Mouse (Mus musculus) forebrain, postnatal 0 days (tissue): Measurements from ENCODE around the gene Myh9. TPM values are rescaled to one million over a fixed set of nuclear protein-coding genes. Genes with fewer than 3 reads are reported as not detected.

ENCODE experiments used
- ATAC-seq: fragments of 200-750 bp; cut with Nextera tagmentation; 2 replicates; pipeline ENCODE4 v1.8.0; 2017; ENCODE audit warnings: mild to moderate bottlenecking, moderate library complexity
- DNase-seq: peaks from one replicate; pipeline ENCODE4 v3.0.0-alpha.2; 2015
- H3K27ac ChIP-seq: fragments of 300-500 bp; sonication (generic); 2 replicates; pipeline ENCODE4 v1.5.1; 2014; ENCODE audit warnings: low read depth, mild to moderate bottlenecking, antibody characterized with exemption, low read length, moderate library complexity, mixed read lengths
- H3K27me3 ChIP-seq: fragments of 300-500 bp; sonication (generic); 2 replicates; pipeline ENCODE4 v1.6.1; 2014; ENCODE audit warnings: mild to moderate bottlenecking, low read length, mixed read lengths; ENCODE audit not compliant: insufficient read depth
- H3K36me3 ChIP-seq: fragments of 300-500 bp; sonication (generic); 2 replicates; pipeline ENCODE4 v1.6.1; 2014; ENCODE audit warnings: mild to moderate bottlenecking, moderate library complexity; ENCODE audit not compliant: insufficient read depth
- H3K4me1 ChIP-seq: fragments of 300-500 bp; sonication (generic); 2 replicates; pipeline ENCODE4 v1.6.1; 2014; ENCODE audit warnings: antibody characterized with exemption; ENCODE audit not compliant: insufficient read depth
- H3K4me2 ChIP-seq: fragments of 300-500 bp; sonication (generic); 2 replicates; pipeline ENCODE4 v1.6.1; 2014; ENCODE audit warnings: low read depth, mild to moderate bottlenecking, moderate library complexity
- H3K4me3 ChIP-seq: fragments of 300-500 bp; sonication (generic); 2 replicates; pipeline ENCODE4 v1.5.1; 2014; ENCODE audit warnings: low read depth, low read length, mixed read lengths
- H3K9ac ChIP-seq: fragments of 300-500 bp; sonication (generic); 2 replicates; pipeline ENCODE4 v1.6.1; 2014; ENCODE audit warnings: mild to moderate bottlenecking
- H3K9me3 ChIP-seq: fragments of 300-500 bp; sonication (generic); 2 replicates; pipeline ENCODE4 v1.6.1; 2016; ENCODE audit warnings: low read length
- CTCF ChIP-seq: sonication (generic); IDR thresholded peaks from 2 replicates; pipeline ENCODE4 v1.5.1; 2016; ENCODE audit warnings: antibody characterized with exemption, control low read depth, low read depth
- WGBS: fragments of 180-500 bp; shearing (Covaris S2); extraction: QIAGEN DNeasy Blood & Tissue Kit; methylation state at CpG from one replicate; pipeline ENCODE4 v1.1.7; 2014; 5-methylcytosine and 5-hydroxymethylcytosine counted together
- polyA plus RNA-seq: library from polyadenylated mRNA; unstranded; fragments of >200 nt; fragmentation: Nextera tagmentation; extraction: Ambion mirVana; gene quantifications from 2 replicates; pipeline ENCODE4 v1.2.1, GENCODE M21; 2015
- total RNA-seq: library from RNA; depleted of rRNA; stranded (reverse); fragments of >200 nt; gene quantifications from 2 replicates; pipeline ENCODE4 v1.2.3, GENCODE M21; 2014

Gene Myh9
- total and polyA plus RNA-seq, 2 experiments from 2014 or later, result 7.2 to 35.2 TPM

DNA sequence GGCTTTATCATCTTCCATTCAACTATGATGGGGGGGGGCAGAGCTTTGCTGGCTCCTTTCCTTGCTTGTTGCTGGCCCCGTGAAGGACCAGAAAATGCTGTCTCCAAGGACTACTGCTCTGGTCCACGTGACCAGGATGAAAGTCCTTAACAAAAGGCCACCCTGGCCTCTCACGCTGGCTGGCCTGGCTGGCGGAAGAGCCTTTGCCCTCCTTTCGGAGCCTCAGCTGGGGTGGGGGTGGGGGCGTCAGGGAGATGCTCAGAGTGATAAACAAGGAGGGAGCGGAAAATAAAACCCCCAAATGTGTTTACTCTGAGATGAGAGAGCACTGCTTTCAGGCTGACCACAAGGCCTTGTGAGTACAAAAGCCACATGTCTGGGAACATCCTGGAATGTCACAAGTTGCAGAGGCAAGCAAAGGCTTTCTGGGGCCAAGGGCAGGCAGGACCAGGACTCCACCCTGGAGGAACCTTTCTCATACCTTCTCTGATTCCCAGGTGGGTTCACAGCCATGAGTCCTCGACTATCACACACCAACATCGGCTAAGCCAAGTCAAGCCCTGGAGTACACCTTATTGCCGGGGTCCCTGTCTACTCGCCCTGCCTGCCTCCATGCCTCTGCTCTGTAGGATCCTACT is 24.7 kb upstream of the Myh9 start:
- no peak for DNase-seq
- ATAC-seq, result no peak
- H3K4me2 ChIP-seq, result no peak overlapping the region
- H3K36me3 ChIP-seq, result no peaks in the 10 kb centered on the region
- H3K9ac ChIP-seq, result no peak overlapping the region
- WGBS, result 44% methylated on average over 11 of the region's 11 CpGs
- no peak overlapping the region for H3K27ac ChIP-seq
- no peak overlapping the region for H3K4me3 ChIP-seq
- H3K9me3 ChIP-seq, result no peaks in the 10 kb centered on the region
- no peaks in the 10 kb centered on the region for H3K4me1 ChIP-seq
- no peak for TF ChIP-seq CTCF
- no peaks in the 10 kb centered on the region for H3K27me3 ChIP-seq

DNA sequence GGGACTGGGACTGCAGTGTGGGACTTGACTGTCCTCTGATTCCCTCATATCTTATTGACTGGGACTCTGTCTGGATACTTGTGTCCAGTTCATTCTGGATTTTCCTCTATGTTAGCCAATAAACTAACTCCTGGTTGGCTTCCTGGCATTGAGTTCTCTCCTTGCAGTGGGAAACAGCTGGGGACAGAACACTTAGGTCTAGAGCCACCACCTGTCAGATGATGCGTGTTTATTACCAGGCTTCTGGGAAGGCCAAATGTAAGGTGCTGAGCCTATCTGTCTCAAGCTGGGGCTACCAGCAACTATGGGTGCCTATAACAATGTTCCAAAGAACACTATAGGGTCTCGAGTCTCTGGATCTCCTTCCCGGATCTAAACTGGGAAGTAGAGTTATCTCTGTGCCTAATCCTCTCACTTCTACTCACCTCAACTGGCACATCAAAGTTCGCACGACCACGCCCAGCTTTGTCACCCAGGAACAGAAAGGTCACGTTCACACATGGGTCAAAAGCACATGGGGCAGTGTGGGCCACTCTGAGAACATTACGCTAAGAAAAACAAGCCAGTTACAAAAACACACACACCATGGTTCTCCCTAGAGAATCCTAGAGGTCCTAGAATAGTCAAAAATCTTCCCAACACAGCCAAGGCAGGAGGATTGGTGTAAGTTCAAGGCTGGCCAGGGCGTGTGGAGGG is 22.2 kb upstream of the Myh9 start:
- H3K27ac ChIP-seq, result no peak overlapping the region
- no peaks in the 10 kb centered on the region for H3K36me3 ChIP-seq
- no peaks in the 10 kb centered on the region for H3K27me3 ChIP-seq
- no peaks in the 10 kb centered on the region for H3K4me1 ChIP-seq
- 91% methylated on average over 9 of the region's 9 CpGs for WGBS
- ATAC-seq (no peak), DNase-seq (no peak)
- TF ChIP-seq CTCF, result no peak
- H3K9me3 ChIP-seq, result no peaks in the 10 kb centered on the region
- H3K4me3 ChIP-seq, result no peak overlapping the region
- H3K9ac ChIP-seq, result no peak overlapping the region
- no peak overlapping the region for H3K4me2 ChIP-seq

DNA sequence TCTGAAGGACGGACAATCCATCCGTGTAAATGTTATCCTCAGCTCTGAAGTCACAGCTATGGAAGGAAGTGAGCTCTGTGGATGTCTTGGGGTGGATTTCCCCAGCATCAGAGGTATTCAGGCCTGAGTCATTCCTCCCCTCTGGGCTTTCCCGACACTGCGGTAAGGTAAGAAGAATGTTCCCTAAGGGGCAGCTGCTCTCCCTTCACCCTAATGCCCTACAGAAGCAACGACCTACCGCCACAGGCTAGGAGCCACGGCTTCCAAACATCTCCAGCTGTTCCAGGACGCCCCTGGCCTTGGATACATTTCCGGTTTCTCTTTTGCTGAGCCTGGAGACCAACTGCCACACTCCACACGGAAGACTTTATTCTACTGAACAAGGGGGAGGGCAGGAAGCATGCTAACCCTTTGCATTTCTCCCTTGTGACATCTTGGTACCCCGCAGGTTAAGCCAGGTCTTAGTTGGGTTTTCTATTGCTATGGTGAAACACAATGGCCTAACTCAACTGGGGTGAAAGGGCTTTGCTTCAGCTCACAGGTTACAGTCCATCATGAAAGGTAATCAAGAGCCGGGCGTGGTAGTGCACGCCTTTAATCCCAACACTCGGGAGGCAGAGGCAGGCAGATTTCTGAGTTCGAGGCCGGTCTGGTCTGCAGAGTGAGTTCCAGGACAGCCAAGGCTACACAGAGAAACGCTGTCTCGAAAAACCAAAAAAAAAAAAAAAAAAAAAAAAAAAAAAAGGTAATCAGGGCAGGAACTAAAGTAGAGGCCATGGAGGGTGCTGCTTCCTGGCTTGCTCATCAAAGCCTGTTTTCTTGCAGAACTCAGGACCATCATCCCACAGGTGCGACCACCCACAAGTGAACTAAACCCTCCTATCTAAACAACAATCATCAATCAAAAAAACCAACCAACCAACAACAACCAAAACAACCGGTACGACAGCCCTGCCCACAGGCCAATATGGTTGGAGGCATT is 21.3 kb upstream of the Myh9 start:
- 89% methylated on average over 22 of the region's 22 CpGs for WGBS
- no peak overlapping the region for H3K4me2 ChIP-seq
- no peak for ATAC-seq

DNA sequence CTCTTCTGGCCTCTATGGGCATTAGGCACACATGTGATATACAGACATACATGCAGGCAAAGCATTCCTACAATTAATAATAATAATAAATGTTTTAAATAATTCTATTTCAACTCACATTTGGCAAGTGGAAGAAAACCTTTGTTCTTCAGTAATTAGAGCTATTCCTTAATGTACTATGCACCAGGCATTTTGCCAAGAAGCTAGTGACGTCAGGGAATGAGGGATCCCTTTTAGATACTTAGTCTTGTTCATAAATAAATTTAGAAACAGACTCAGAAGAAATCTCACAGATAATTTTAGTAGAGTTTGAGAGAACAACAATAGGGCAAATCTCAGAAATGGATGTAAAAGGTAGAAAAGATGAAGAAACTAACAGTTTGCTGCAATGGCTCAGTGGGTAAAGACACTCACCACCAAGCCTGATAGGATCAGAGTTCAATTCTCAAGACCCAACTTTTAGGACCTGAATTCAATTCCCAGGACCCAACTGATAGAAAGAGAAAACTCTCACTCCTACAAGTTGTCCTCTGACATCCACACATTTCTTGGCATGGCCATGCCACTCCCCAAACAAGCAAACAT is 18.2 kb upstream of the Myh9 start:
- 22% methylated on average over 1 of the region's 1 CpGs for WGBS
- H3K4me2 ChIP-seq, result no peak overlapping the region
- DNase-seq, result peak; percentile 45
- no peak for TF ChIP-seq CTCF
- no peak overlapping the region for H3K9ac ChIP-seq
- H3K9me3 ChIP-seq, result no peaks in the 10 kb centered on the region
- no peaks in the 10 kb centered on the region for H3K36me3 ChIP-seq
- no peaks in the 10 kb centered on the region for H3K4me1 ChIP-seq
- no peak for ATAC-seq
- no peak overlapping the region for H3K27ac ChIP-seq
- no peak overlapping the region for H3K4me3 ChIP-seq
- H3K27me3 ChIP-seq, result no peaks in the 10 kb centered on the region

More for the DNA sequence above, 21.3 kb upstream of the Myh9 start:
- H3K27me3 ChIP-seq, result no peaks in the 10 kb centered on the region
- H3K4me1 ChIP-seq, result no peaks in the 10 kb centered on the region
- no peak overlapping the region for H3K4me3 ChIP-seq
- no peaks in the 10 kb centered on the region for H3K9me3 ChIP-seq
- H3K27ac ChIP-seq, result no peak overlapping the region
- H3K9ac ChIP-seq, result no peak overlapping the region
- TF ChIP-seq CTCF, result no peak
- DNase-seq, result no peak
- no peaks in the 10 kb centered on the region for H3K36me3 ChIP-seq

DNA sequence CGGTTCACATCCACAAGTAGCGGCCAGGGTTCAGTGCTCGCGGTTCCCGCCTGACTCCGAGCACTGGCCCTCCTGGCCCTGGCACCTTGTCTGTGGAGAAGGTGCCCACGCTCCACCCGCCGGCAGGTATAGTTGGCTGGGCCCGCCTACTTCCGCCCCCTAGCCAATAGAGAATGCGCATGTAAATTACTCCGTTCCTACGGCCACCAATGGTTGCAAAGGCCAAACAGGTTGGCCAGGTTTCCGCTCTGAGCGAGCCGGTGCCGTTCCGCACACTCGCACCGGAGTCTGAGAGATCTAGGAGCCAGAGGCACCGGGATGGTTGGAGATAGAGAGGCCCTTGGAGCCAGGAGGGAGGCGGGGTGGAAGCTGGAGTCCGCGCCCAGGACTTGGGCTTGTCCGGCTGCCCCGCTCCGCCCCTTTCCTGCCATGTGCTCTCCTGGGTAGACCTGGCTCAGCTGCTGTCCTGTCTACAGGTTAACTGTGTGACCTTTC is 15.7 kb upstream of the Myh9 start:
- WGBS, result 2% methylated on average over 28 of the region's 28 CpGs
- ATAC-seq, result peak; percentile 88

DNA sequence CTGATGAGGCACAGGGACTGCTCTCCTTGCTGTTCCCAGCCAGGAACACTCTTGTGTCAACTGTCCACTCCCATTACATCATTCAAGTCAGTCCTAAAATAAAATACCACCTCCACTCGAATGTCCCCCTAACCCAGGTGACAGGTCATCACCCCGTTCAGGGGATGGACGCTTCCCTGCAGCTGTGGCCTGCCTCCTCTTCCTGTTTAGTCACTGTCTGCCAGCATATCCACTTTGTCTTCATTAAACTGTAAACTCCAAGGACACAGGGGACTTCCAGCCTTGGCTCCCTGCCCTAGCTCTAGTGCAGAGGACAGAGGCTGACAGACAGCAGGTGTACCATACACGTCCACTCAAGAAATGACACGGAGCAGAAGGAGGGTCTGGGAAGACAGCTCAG is 14.6 kb upstream of the Myh9 start:
- WGBS, result 79% methylated on average over 5 of the region's 5 CpGs

More for the DNA sequence above, 15.7 kb upstream of the Myh9 start:
- TF ChIP-seq CTCF, result no peak
- no peaks in the 10 kb centered on the region for H3K9me3 ChIP-seq
- no peak overlapping the region for H3K27ac ChIP-seq
- peak overlapping the region; percentile 50 for H3K4me3 ChIP-seq
- no peaks in the 10 kb centered on the region for H3K4me1 ChIP-seq
- no peaks in the 10 kb centered on the region for H3K27me3 ChIP-seq
- peak; percentile 76 for DNase-seq
- H3K4me2 ChIP-seq, result peak overlapping the region; percentile 89
- peak overlapping the region; percentile 62 for H3K9ac ChIP-seq
- no peaks in the 10 kb centered on the region for H3K36me3 ChIP-seq

More for the DNA sequence above, 14.6 kb upstream of the Myh9 start:
- Histone ChIP-seq H3K4me1 (no peaks in the 10 kb centered on the region), H3K27ac (no peak overlapping the region), H3K4me2 (no peak overlapping the region), H3K9me3 (no peaks in the 10 kb centered on the region), H3K4me3 (no peak overlapping the region), H3K36me3 (no peaks in the 10 kb centered on the region), H3K27me3 (no peaks in the 10 kb centered on the region), H3K9ac (no peak overlapping the region)
- ATAC-seq (no peak), DNase-seq (no peak)
- TF ChIP-seq CTCF, result no peak
